Mouse (Mus musculus): Measurements from ENCODE around the gene Gm10840.

DNA sequence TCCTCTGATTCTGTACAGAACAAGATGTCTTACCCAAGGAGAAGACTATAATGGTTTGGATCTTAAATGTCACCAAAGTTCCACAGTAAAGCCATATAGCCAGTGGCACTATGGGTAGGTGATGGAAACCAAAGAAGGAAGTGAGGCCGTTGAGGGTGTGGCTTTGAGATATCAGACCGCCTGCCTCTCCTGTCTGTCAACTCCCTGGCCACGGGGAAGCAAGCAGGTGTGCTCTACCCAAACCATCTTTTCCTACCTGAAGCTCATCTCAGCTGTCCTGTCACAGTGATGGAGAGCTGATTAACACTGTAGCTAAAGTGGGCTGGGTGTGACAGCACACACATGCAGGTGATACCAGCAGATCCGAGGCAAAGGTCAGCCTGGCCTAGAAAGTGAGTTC, 37.6 kb downstream of the Gm10840 start:
- TF ChIP-seq POLR2A (IDR thresholded peaks at IDR 0.05; ENCODE audit: extremely low read depth, insufficient read depth, low read length) (no peak), CTCF (IDR thresholded peaks at IDR 0.05; ENCODE audit: low read depth, low read length) (no peak)

All from liver, adult 2 months (tissue).